Mouse (Mus musculus) hindbrain, embryonic 14.5 days (tissue): ENCODE measurements around the gene Ankrd44. TPM values are rescaled to one million over a fixed set of nuclear protein-coding genes. Genes with fewer than 3 reads are reported as not detected.

ENCODE experiments used
- ATAC-seq: fragments of 200-750 bp; cut with Nextera tagmentation; 2 replicates; pipeline ENCODE4 v1.8.0; 2017; ENCODE audit warnings: moderate number of reproducible peaks, mild to moderate bottlenecking, moderate TSS enrichment, moderate library complexity; ENCODE audit not compliant: low FRiP score
- DNase-seq: peaks from one replicate; pipeline ENCODE4 v3.0.0-alpha.2; 2015; ENCODE audit warnings: low spot score
- H3K27ac ChIP-seq: fragments of 300-500 bp; sonication (generic); 2 replicates; pipeline ENCODE4 v1.5.1; 2014; ENCODE audit warnings: mild to moderate bottlenecking, moderate library complexity
- H3K27me3 ChIP-seq: fragments of 300-500 bp; sonication (generic); 2 replicates; pipeline ENCODE4 v1.6.1; 2014; ENCODE audit warnings: mild to moderate bottlenecking, low read length, mixed read lengths; ENCODE audit not compliant: control insufficient read depth, insufficient read depth
- H3K36me3 ChIP-seq: fragments of 300-500 bp; sonication (generic); replicated peaks from 2 replicates; pipeline ENCODE4 v1.6.1; 2014; ENCODE audit not compliant: control insufficient read depth, insufficient read depth
- H3K4me1 ChIP-seq: fragments of 300-500 bp; sonication (generic); replicated peaks from 2 replicates; pipeline ENCODE4 v1.6.1; 2014; ENCODE audit warnings: antibody characterized with exemption, low read length, mixed read lengths; ENCODE audit not compliant: control insufficient read depth, insufficient read depth
- H3K4me2 ChIP-seq: fragments of 300-500 bp; sonication (generic); replicated peaks from 2 replicates; pipeline ENCODE4 v1.6.1; 2014; ENCODE audit warnings: mild to moderate bottlenecking, moderate library complexity
- H3K4me3 ChIP-seq: fragments of 300-500 bp; sonication (generic); replicated peaks from 2 replicates; pipeline ENCODE4 v1.5.1; 2014; ENCODE audit warnings: mild to moderate bottlenecking, low read length
- H3K9ac ChIP-seq: fragments of 300-500 bp; sonication (generic); 2 replicates; pipeline ENCODE4 v1.6.1; 2014
- H3K9me3 ChIP-seq: fragments of 300-500 bp; sonication (generic); 2 replicates; pipeline ENCODE4 v1.6.1; 2016; ENCODE audit warnings: low read length; ENCODE audit not compliant: control insufficient read depth
- WGBS: fragments of 180-500 bp; shearing (Covaris S2); extraction: QIAGEN DNeasy Blood & Tissue Kit; methylation state at CpG from one replicate; pipeline ENCODE4 v1.1.7; 2014; 5-methylcytosine and 5-hydroxymethylcytosine counted together
- polyA plus RNA-seq: library from polyadenylated mRNA; unstranded; fragments of >200 nt; fragmentation: Nextera tagmentation; extraction: Ambion mirVana; gene quantifications from 2 replicates; pipeline ENCODE4 v1.2.1, GENCODE M21; 2014

Gene Ankrd44
- polyA plus RNA-seq, 1 experiment from 2014 or later: 30.0 TPM

DNA sequence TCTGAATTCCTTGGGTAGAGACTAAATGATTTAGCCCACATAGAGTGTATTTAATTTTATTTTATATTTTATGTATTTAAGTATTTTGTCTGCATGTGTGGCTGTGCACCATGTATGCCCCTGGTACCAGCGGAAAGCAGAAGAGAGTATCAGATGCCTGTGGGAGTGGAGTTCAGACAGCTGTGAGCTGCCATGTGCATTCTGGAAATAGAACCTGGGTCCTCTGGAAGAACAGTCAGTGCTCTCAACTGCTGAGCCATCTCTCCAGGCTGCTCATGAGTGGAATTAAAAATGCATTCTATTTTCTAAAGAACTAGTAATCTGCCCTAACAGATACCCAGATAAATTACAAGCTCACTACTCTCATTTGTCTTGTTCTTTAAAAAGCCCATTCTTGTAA, 104.4 kb downstream of the Ankrd44 start:
- WGBS: 96% methylated on average over 1 of the region's 1 CpGs
- Histone ChIP-seq H3K36me3 (no peaks in the 10 kb centered on the region), H3K9me3 (no peaks in the 10 kb centered on the region), H3K27me3 (no peaks in the 10 kb centered on the region), H3K4me1 (no peaks in the 10 kb centered on the region), H3K4me2 (no peak overlapping the region), H3K9ac (no peak overlapping the region), H3K4me3 (no peak overlapping the region), H3K27ac (no peak overlapping the region)
- ATAC-seq (no peak), DNase-seq (no peak)

DNA sequence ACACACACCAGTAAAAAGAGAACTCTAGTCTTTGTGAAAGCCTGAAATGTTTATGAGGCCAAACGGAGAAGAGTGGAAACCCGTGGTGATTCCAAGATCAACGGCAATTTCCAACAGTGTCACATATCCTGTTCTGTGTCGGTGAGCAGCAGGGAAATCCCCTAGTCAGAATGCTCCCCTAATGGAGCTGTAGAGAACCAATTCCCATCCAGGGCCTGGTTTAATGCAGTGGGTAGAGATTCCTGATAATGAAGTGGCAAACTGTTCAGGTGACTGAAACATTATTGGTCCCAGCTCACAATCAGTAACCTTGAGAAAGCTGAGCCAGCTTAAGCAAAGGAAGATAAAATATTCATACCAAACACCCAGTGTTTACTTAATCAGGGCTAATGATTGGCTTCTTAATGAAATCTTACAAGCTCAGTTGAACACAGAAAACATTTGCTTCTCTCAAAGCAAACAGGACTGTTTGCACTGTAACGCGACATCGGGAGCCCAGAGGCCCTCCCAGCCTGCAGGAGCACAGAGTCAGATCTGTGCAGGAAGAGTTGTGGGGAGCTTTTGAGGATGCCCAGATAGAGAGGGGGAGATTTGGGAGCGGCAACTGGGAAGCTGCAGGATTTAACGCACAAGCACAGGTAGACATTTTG, 110.9 kb downstream of the Ankrd44 start:
- H3K27ac ChIP-seq: peak overlapping the region; percentile 47
- H3K4me1 ChIP-seq: peaks cover 4% of the 10 kb centered on the region; the same call in 1 of the 2 replicates
- no peak for DNase-seq
- 74% methylated on average over 9 of the region's 9 CpGs for WGBS
- no peaks in the 10 kb centered on the region for H3K27me3 ChIP-seq
- no peak overlapping the region for H3K4me2 ChIP-seq
- H3K4me3 ChIP-seq: no peak overlapping the region
- no peaks in the 10 kb centered on the region for H3K9me3 ChIP-seq
- H3K9ac ChIP-seq: no peak overlapping the region
- H3K36me3 ChIP-seq: no peaks in the 10 kb centered on the region
- ATAC-seq: peak; percentile 52; the same call in 1 of the 2 replicates

DNA sequence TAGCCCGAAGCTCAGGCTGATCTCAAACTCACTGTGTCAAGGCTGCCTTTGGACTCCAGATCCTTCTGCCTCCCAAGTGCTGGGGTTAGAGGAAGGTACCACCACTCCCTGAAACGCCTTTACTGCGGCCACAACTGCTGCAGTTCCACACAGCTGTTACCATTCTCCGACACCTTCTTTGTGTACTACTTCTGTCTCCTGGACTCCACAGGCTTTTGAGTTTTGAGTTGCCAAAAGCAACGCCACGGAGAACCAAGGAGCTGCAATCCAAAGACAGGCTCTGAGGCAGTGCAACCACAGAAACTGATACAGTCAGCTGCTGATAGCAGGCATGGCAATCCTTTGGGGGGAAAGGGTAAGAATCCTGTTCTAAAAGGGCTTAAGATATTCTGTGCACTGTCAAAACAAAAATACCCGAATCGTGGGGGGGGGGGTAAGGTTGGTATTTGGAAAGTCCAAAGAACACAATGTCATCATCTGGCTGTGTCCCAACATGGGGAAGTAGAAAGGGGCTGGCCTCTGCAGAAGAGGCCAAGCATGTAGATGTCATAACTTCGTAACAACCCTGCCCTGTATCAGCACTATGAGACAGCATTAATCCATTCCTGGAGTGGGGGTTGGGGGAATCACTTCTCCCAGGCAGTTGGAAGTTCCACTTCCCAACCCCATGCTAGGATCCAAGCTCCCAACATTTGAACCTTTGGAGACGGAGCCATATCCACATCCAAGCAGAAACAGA, 116.2 kb downstream of the Ankrd44 start:
- ATAC-seq (no peak), DNase-seq (no peak)
- no peaks in the 10 kb centered on the region for H3K36me3 ChIP-seq
- 89% methylated on average over 10 of the region's 10 CpGs for WGBS
- no peak overlapping the region for H3K4me3 ChIP-seq
- no peaks in the 10 kb centered on the region for H3K9me3 ChIP-seq
- no peak overlapping the region for H3K27ac ChIP-seq
- no peaks in the 10 kb centered on the region for H3K4me1 ChIP-seq
- no peak overlapping the region for H3K9ac ChIP-seq
- no peaks in the 10 kb centered on the region for H3K27me3 ChIP-seq
- H3K4me2 ChIP-seq: no peak overlapping the region

DNA sequence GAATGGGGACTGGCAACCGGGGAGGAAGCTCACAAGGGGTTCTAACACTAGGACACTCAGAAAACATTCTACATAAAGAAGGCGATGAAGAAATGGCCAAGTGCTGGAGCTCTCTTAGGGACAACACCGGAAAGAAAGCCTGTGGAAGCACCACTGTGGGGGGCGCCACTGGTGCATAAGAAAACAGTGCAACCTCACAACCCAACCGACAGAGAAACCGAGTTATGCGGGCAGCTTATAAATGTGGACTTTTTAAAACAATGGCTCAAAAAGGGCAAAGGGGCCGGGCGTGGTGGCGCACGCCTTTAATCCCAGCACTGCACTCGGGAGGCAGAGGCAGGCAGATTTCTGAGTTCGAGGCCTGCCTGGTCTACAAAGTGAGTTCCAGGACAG, 117.1 kb downstream of the Ankrd44 start:
- Histone ChIP-seq H3K9me3 (no peaks in the 10 kb centered on the region), H3K4me1 (no peaks in the 10 kb centered on the region), H3K4me2 (no peak overlapping the region), H3K27me3 (no peaks in the 10 kb centered on the region), H3K4me3 (no peak overlapping the region), H3K27ac (no peak overlapping the region), H3K9ac (no peak overlapping the region), H3K36me3 (no peaks in the 10 kb centered on the region)
- DNase-seq (no peak), ATAC-seq (no peak)
- WGBS: 97% methylated on average over 13 of the region's 13 CpGs

DNA sequence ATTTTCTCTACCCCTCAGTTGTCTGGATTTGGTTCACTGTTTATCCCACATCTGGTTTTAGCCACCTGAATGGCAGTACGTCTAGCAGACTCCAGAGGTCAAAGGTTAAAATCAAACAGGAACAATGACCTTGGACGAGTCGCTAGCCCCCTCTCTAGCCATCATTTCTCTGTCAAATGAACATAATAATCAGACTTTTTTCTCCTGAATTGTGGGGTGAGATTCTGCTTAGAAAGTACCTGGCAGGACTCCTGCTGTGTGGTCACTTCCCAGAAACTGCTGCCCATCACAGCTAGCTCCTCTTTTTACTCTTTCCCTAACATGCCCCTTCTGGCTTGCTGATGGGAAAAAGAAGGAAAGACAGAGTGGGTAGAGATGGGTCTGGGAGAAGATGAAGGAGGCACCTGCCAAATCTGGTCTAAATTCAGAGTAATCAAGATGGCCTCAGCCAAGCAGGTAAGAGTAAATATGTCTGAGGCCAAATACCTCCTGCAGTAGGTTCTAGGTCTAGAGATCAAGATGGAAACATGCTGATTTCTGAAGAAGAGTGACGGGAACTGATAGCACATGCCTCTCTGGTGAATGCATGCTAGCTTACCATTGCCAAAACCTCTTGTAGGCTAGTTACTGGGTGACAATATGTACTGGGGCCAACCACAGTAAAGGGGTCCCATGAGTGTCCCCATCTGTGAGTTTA, 117.6 kb downstream of the Ankrd44 start:
- DNase-seq (no peak), ATAC-seq (no peak)
- H3K9me3 ChIP-seq: no peaks in the 10 kb centered on the region
- WGBS: 75% methylated on average over 4 of the region's 4 CpGs
- no peak overlapping the region for H3K4me3 ChIP-seq
- H3K36me3 ChIP-seq: no peaks in the 10 kb centered on the region
- H3K4me1 ChIP-seq: no peaks in the 10 kb centered on the region
- no peaks in the 10 kb centered on the region for H3K27me3 ChIP-seq
- H3K27ac ChIP-seq: no peak overlapping the region
- H3K4me2 ChIP-seq: no peak overlapping the region
- no peak overlapping the region for H3K9ac ChIP-seq

DNA sequence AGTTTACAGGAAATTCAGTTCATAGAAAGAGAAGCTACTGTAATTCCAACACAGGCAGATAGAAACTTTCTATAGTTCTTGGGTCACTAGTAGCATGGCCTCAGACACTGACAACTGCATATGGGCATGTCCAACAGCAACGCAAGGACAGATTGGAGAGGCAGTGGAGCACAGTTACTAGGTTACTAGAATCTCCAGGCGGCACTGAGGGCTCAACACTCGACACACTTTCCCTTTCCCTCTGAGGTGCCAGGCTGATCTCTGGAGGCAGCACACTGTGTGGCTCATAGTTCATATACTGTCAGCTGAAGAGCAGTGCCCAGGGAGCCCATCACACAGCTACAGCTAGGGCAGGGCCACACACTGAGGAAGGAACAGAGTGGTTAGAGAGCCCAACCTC, 118.4 kb downstream of the Ankrd44 start:
- DNase-seq: no peak

DNA sequence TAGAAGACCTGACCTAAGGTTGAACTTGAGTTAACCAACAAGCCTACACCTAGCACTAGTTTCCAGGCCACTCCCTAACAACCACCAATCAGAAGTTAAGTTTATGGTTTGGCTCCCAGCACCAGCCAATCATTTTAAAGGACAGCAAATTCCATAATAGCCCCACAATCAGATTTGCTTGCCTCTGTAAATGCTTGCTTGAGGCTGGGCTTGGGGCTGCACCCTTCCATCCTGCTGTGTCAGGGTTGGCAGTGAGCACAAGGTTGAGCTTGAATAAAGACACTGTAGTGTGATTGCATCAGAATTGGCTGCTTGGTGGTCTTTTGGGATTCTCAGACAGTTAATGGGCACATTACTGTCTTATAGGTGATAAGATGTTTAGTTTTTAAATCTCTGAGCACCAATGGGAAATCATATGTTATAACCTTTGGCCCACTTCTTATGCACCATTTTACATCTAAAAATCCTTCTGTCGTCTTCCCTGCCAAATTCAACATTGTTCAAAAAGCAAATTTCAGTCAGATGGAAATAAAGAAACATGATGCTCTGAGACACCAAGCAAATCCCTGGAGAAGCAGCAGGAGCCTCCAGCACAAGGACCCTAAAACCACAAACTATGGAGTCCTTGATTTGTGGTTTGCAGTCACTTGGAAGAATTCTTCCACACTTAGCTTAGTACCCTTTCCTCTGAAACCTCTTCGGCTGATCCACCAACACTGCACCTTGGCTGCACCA, 119.9 kb downstream of the Ankrd44 start:
- no peaks in the 10 kb centered on the region for H3K9me3 ChIP-seq
- H3K36me3 ChIP-seq: no peaks in the 10 kb centered on the region
- ATAC-seq (no peak), DNase-seq (no peak)
- H3K4me3 ChIP-seq: no peak overlapping the region
- H3K27me3 ChIP-seq: no peaks in the 10 kb centered on the region
- no peak overlapping the region for H3K27ac ChIP-seq
- 88% methylated on average over 2 of the region's 2 CpGs for WGBS
- H3K4me2 ChIP-seq: no peak overlapping the region
- no peak overlapping the region for H3K9ac ChIP-seq
- no peaks in the 10 kb centered on the region for H3K4me1 ChIP-seq

More for the DNA sequence above, 118.4 kb downstream of the Ankrd44 start:
- no peak overlapping the region for H3K4me3 ChIP-seq
- H3K4me2 ChIP-seq: no peak overlapping the region
- no peaks in the 10 kb centered on the region for H3K4me1 ChIP-seq
- no peaks in the 10 kb centered on the region for H3K36me3 ChIP-seq
- no peaks in the 10 kb centered on the region for H3K27me3 ChIP-seq
- no peak overlapping the region for H3K27ac ChIP-seq
- WGBS: 88% methylated on average over 3 of the region's 3 CpGs
- no peak for ATAC-seq
- H3K9me3 ChIP-seq: no peaks in the 10 kb centered on the region
- no peak overlapping the region for H3K9ac ChIP-seq

DNA sequence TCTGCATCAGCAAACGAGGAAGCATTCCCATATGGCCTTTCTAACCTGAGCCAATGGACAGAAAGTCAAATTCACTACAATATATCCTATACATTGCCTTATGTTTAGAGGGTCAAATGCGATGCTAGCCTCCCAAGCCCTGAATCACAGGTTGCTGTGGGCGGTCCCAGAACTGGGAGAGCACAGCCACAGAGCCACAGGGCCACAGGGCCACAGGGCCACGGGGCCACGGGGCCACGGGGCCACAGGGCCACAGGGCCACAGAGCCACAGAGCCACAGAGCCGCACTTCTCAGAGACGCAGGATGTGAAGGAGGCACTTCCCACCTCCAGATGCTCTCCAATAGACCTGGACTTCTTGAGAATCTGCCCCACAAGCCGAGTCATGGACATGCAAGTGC, 121.8 kb downstream of the Ankrd44 start:
- 93% methylated on average over 9 of the region's 9 CpGs for WGBS
- Histone ChIP-seq H3K9ac (no peak overlapping the region), H3K9me3 (no peaks in the 10 kb centered on the region), H3K4me3 (no peak overlapping the region), H3K27me3 (no peaks in the 10 kb centered on the region), H3K4me2 (no peak overlapping the region), H3K27ac (no peak overlapping the region), H3K36me3 (no peaks in the 10 kb centered on the region), H3K4me1 (no peaks in the 10 kb centered on the region)
- no peak for ATAC-seq
- no peak for DNase-seq

DNA sequence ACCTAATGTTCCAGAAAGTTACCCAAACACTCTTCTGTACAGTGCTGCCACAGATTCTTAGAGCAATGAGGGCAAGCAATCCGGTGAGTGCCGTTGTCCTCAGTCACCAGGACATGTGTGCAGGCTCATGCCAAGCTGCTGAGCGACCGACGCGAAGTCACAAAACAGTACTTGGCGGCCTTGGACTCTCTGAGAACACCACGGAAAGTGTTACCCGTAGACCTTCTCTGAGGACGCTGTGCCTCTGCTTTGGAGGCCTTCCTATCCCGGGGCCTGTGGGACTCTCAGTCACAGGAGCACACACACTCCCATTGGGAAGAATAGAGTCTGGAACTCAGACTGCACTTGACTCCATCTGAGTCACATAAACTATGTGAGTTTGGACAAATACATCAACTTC, 123.5 kb downstream of the Ankrd44 start:
- H3K9ac ChIP-seq: no peak overlapping the region
- no peaks in the 10 kb centered on the region for H3K9me3 ChIP-seq
- no peaks in the 10 kb centered on the region for H3K27me3 ChIP-seq
- H3K4me3 ChIP-seq: no peak overlapping the region
- no peaks in the 10 kb centered on the region for H3K36me3 ChIP-seq
- H3K4me2 ChIP-seq: no peak overlapping the region
- DNase-seq (no peak), ATAC-seq (no peak)
- H3K27ac ChIP-seq: no peak overlapping the region
- 80% methylated on average over 11 of the region's 11 CpGs for WGBS
- H3K4me1 ChIP-seq: no peaks in the 10 kb centered on the region
